Mouse (Mus musculus): ENCODE data around the gene Slc25a14. TPM values are rescaled to one million over a fixed set of nuclear protein-coding genes. Genes with fewer than 3 reads are reported as not detected.

The Slc25a14 gene
- total RNA-seq, 1 experiment, result 5.8 TPM

- in situ Hi-C loops (cut with MboI; ENCODE audit: low sequenced_read_pairs in 2 of 2, unreplicated experiment in 2 of 2), result no loop called here
- Histone ChIP-seq H3K9me3 (ENCODE audit: control insufficient read depth, insufficient read depth, low read depth, low read length) (no peaks in the 10 kb centered on the region), H3K27ac (ENCODE audit: insufficient read depth, low read depth, low read length, poor library complexity, severe bottlenecking) (peak within 1 kb of the TSS; percentile 71; the same call in 1 of the 2 replicates), H3K4me3 (ENCODE audit: insufficient read depth in 1 of 2, low read depth in 1 of 2, low read length in 2 of 2, poor library complexity in 1 of 2, severe bottlenecking in 1 of 2) (peak within 1 kb of the TSS; percentile 88 to 97), H3K36me3 (ENCODE audit: control insufficient read depth, insufficient read depth, low read length, poor library complexity, severe bottlenecking) (no peaks in the 10 kb centered on the region), H3K4me1 (ENCODE audit: control insufficient read depth in 2 of 2, insufficient read depth in 2 of 2, low read length in 2 of 2, poor library complexity in 1 of 2) (0 out of 4 replicates have a peak, but pooled peaks cover 0 to 4% of the 10 kb centered on the region in 2 experiments), H3K9ac (ENCODE audit: insufficient read depth, low read depth, low read length, poor library complexity, severe bottlenecking) (peak within 1 kb of the TSS; percentile 97)
- TF ChIP-seq ZC3H11A (IDR thresholded peaks at IDR 0.05; ENCODE audit: borderline replicate concordance, low read depth, low read length) (no peak), HCFC1 (IDR thresholded peaks at IDR 0.05; ENCODE audit: borderline replicate concordance, insufficient read depth, low read length) (no peak), CHD2 (IDR thresholded peaks at IDR 0.05; ENCODE audit: low read depth, low read length) (no peak), MAFK (IDR thresholded peaks at IDR 0.05; ENCODE audit: insufficient read depth, low read depth, low read length) (no peak), ZNF384 (IDR thresholded peaks at IDR 0.05; ENCODE audit: low read depth, low read length) (no peak)
- DNase-seq (ENCODE audit: low read depth, low spot score), result peak; percentile 78
Observed at GRCm38 (mm10) chrX:48694864-48695371, 71.7 kb downstream of the Slc25a14 start, which contains the start of gene Rbmx2. Gene Rbmx2 (plus strand): TSS chrX:48695004.

- H3K36me3 ChIP-seq (ENCODE audit: control insufficient read depth, insufficient read depth, low read length, poor library complexity, severe bottlenecking), result peaks cover 7% of the 10 kb centered on the region
- no peaks in the 10 kb centered on the region for H3K4me1 ChIP-seq (ENCODE audit: control insufficient read depth in 2 of 2, insufficient read depth in 2 of 2, low read length in 2 of 2, poor library complexity in 1 of 2)
- in situ Hi-C loops (cut with MboI; ENCODE audit: low sequenced_read_pairs in 2 of 2, unreplicated experiment in 2 of 2), result no loop called here
- TF ChIP-seq CHD2 (IDR thresholded peaks at IDR 0.05; ENCODE audit: low read depth, low read length) (no peak), HCFC1 (IDR thresholded peaks at IDR 0.05; ENCODE audit: borderline replicate concordance, insufficient read depth, low read length) (no peak), ZC3H11A (IDR thresholded peaks at IDR 0.05; ENCODE audit: borderline replicate concordance, low read depth, low read length) (no peak), ZNF384 (IDR thresholded peaks at IDR 0.05; ENCODE audit: low read depth, low read length) (no peak), MAFK (IDR thresholded peaks at IDR 0.05; ENCODE audit: insufficient read depth, low read depth, low read length) (no peak)
- H3K9me3 ChIP-seq (ENCODE audit: control insufficient read depth, insufficient read depth, low read depth, low read length), result no peaks in the 10 kb centered on the region
- no peak overlapping the region for H3K27ac ChIP-seq (ENCODE audit: insufficient read depth, low read depth, low read length, poor library complexity, severe bottlenecking)
- DNase-seq (ENCODE audit: low read depth, low spot score), result no peak
- H3K9ac ChIP-seq (ENCODE audit: insufficient read depth, low read depth, low read length, poor library complexity, severe bottlenecking), result no peak overlapping the region; the same call in 1 of the 2 replicates
- H3K4me3 ChIP-seq (ENCODE audit: insufficient read depth in 1 of 2, low read depth in 1 of 2, low read length in 2 of 2, poor library complexity in 1 of 2, severe bottlenecking in 1 of 2), result no peak overlapping the region
Observed at GRCm38 (mm10) chrX:48709701-48710100, 86.5 kb downstream of the Slc25a14 start.

Other genes with a start within 250 kb of the Slc25a14 start
- gene Elf4, start 160.3 kb upstream of the Slc25a14 start, total RNA-seq (2012; rRNA removed), result 1.9 and 2.7 TPM in 2 replicates
- 88.9 and 118 TPM in 2 replicates for gene Aifm1, start 109.8 kb upstream of the Slc25a14 start, total RNA-seq (2012; rRNA removed)
- gene Rab33a, start 104.1 kb upstream of the Slc25a14 start, total RNA-seq (2012; rRNA removed), result 0.76 and 1.8 TPM in 2 replicates
- 9.0 and 11.3 TPM in 2 replicates for gene Zfp280c, start 28.9 kb upstream of the Slc25a14 start, total RNA-seq (2012; rRNA removed)
- not detected in 2 replicates for gene Gpr119, start 51.1 kb downstream of the Slc25a14 start, total RNA-seq (2012; rRNA removed)
- 10.6 and 18.4 TPM in 2 replicates for gene Rbmx2, start 71.6 kb downstream of the Slc25a14 start, total RNA-seq (2012; rRNA removed)